Mouse (Mus musculus): ENCODE measurements around the gene Tmem140.

GRCm38 (mm10) chr6:34867301-34867994, 4.5 kb downstream of the Tmem140 start:
- TF ChIP-seq CTCF (IDR thresholded peaks at IDR 0.05; ENCODE audit: insufficient read depth, low read depth, low read length) (no peak), POLR2A (IDR thresholded peaks at IDR 0.05; ENCODE audit: insufficient read depth, low read depth, low read length) (no peak)
